Mouse (Mus musculus) olfactory bulb, adult 2 months (tissue): ENCODE measurements around the gene Rasl10a. TPM values are rescaled to one million over a fixed set of nuclear protein-coding genes. Genes with fewer than 3 reads are reported as not detected.

Source experiments
- H3K27ac ChIP-seq: fragments of 200-500 bp; 2 replicates; pipeline ENCODE4 v1.5.1; 2012; ENCODE audit warnings: low read depth, low read length; ENCODE audit not compliant: insufficient read depth
- H3K4me1 ChIP-seq: fragments of 200-500 bp; 2 replicates; pipeline ENCODE4 v1.6.1; 2012; ENCODE audit warnings: low read length; ENCODE audit not compliant: control insufficient read depth, insufficient read depth
- H3K4me3 ChIP-seq: fragments of 200-500 bp; 2 replicates; pipeline ENCODE4 v1.5.1; 2012; ENCODE audit warnings: mild to moderate bottlenecking, low read depth, low read length, moderate library complexity; ENCODE audit not compliant: insufficient read depth
- CTCF ChIP-seq: fragments of 200-500 bp; IDR thresholded peaks from 2 replicates; pipeline ENCODE4 v1.5.1; 2012; ENCODE audit warnings: low read depth, mild to moderate bottlenecking, low read length, moderate library complexity; ENCODE audit not compliant: insufficient read depth
- POLR2A ChIP-seq: fragments of 200-500 bp; IDR thresholded peaks from 2 replicates; pipeline ENCODE4 v1.6.1; 2012; ENCODE audit warnings: mild to moderate bottlenecking, low read depth, low read length, moderate library complexity; ENCODE audit not compliant: insufficient read depth
- WGBS: fragments of 180-500 bp; shearing (Covaris S2); methylation state at CpG from one replicate; pipeline ENCODE4 v1.1.7; 2018; 5-methylcytosine and 5-hydroxymethylcytosine counted together
- polyA plus RNA-seq: library from polyadenylated mRNA; stranded (reverse); fragments of >200 nt; gene quantifications from 2 replicates; pipeline ENCODE4 v1.2.4, GENCODE M21; 2012; ENCODE audit warnings: low replicate concordance; ENCODE audit not compliant: missing spikeins, insufficient read depth, insufficient read length

Gene Rasl10a
- not detected in 2 replicates for polyA plus RNA-seq

- no peak within 1 kb of the TSS for H3K27ac ChIP-seq
Observed at GRCm38 (mm10) chr11:5057856-5058641, at the start of gene Rasl10a. Gene Rasl10a (plus strand): TSS chr11:5058128.

GRCm38 (mm10) chr11:5008867-5009266, 49.1 kb upstream of the Rasl10a start:
- TF ChIP-seq CTCF (no peak), POLR2A (no peak)
- no peak overlapping the region for H3K4me3 ChIP-seq
- H3K4me1 ChIP-seq = peaks cover 4% of the 10 kb centered on the region; the same call in 1 of the 2 replicates
- 67% methylated on average over 3 of the region's 3 CpGs for WGBS
- no peak overlapping the region for H3K27ac ChIP-seq

More at GRCm38 (mm10) chr11:5057856-5058641, at the start of gene Rasl10a:
- TF ChIP-seq CTCF (no peak), POLR2A (no peak)
- 2% methylated on average over 77 of the region's 77 CpGs for WGBS
- peaks cover 64% of the 10 kb centered on the region for H3K4me1 ChIP-seq
- H3K4me3 ChIP-seq = peak within 1 kb of the TSS; percentile 55

- Histone ChIP-seq H3K4me1 (peaks cover 4% of the 10 kb centered on the region; the same call in 1 of the 2 replicates), H3K4me3 (no peak overlapping the region), H3K27ac (peak overlapping the region; percentile 69; the same call in 1 of the 2 replicates)
- WGBS = 45% methylated on average over 3 of the region's 3 CpGs
- no peak for TF ChIP-seq CTCF
- no peak for TF ChIP-seq POLR2A
Observed at GRCm38 (mm10) chr11:5009354-5010074, 48.4 kb upstream of the Rasl10a start.

GRCm38 (mm10) chr11:5010205-5010604, 47.7 kb upstream of the Rasl10a start:
- Histone ChIP-seq H3K4me1 (peaks cover 4% of the 10 kb centered on the region; the same call in 1 of the 2 replicates), H3K4me3 (no peak overlapping the region), H3K27ac (no peak overlapping the region)
- 84% methylated on average over 1 of the region's 1 CpGs for WGBS
- no peak for TF ChIP-seq POLR2A
- TF ChIP-seq CTCF = no peak

- Histone ChIP-seq H3K4me3 (no peak overlapping the region), H3K4me1 (0 out of 2 replicates have a peak, but pooled peaks cover 2% of the 10 kb centered on the region), H3K27ac (no peak overlapping the region)
- TF ChIP-seq POLR2A (no peak), CTCF (no peak)
- 76% methylated on average over 1 of the region's 1 CpGs for WGBS
Observed at GRCm38 (mm10) chr11:5011480-5011879, 46.4 kb upstream of the Rasl10a start.

DNA sequence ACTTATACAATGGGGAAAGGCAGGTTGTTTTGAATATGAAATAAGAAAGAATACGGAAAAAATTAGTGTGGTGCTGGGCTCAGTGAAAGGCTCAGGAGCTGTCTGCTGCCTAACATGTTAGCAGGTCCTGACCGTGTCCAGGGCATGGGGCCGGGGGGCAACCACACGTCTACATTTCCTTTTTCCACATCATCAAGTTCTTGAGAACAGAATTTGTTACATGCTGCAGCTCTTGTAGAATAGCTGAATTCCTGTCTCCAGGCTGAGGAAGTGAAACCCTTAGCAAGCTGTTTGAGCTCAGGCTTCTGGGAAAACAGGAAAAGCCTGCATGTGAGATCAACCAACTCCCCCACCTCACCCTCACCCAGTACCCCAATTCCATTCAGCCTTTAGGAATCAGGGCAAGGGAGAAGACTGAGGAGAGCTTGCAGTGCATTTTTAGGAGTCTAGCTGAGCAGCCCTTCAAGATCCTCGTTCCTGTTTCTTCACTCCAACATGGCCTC, 45.7 kb upstream of the Rasl10a start:
- H3K4me1 ChIP-seq = 0 out of 2 replicates have a peak, but pooled peaks cover 2% of the 10 kb centered on the region
- no peak overlapping the region for H3K27ac ChIP-seq
- no peak overlapping the region for H3K4me3 ChIP-seq
- TF ChIP-seq CTCF (no peak), POLR2A (no peak)
- WGBS = 69% methylated on average over 5 of the region's 5 CpGs

DNA sequence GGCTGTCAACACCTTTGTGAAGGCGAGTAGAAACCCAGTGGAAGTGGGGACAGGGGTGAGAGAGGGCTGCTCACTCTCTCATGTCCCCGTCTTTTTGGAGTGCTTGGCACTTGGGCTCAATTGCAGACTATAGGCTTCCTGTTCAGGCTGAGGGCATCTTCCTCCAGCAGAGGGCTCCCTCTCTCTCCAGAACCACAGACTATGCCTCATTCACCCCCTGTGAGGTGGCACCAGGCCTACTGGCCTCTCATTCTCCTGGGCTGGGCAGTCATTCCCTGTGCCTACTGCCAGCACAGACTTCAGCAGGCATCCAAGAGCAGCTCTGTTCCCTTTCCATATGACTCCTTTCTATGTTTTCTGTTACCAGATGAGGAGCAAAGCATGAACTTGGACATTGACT, 42.2 kb upstream of the Rasl10a start:
- peak; percentile 64 for TF ChIP-seq CTCF
- no peak for TF ChIP-seq POLR2A
- Histone ChIP-seq H3K4me1 (no peaks in the 10 kb centered on the region), H3K4me3 (no peak overlapping the region), H3K27ac (no peak overlapping the region)
- 33% methylated on average over 2 of the region's 2 CpGs for WGBS

DNA sequence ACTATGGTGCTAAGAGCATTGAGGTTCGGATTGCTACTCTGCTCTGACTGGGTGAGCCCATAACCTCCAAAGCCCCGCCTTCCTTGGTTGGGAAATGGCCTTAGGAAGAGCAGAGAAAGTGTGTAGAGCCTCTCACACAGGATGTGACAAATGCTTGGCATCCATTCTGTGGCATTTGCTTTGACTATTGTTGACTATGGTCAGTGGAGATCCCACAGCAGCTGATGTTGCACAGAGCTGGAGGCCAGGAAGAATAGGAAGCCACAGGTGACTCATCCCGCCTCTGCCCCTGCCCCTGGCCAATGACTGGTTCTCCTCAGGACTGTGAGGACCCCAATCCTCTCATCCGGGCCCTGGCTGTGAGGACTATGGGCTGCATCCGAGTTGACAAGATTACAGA, 41.6 kb upstream of the Rasl10a start:
- WGBS = 89% methylated on average over 5 of the region's 5 CpGs
- TF ChIP-seq POLR2A (no peak), CTCF (no peak)
- H3K4me1 ChIP-seq = no peaks in the 10 kb centered on the region
- no peak overlapping the region for H3K27ac ChIP-seq
- H3K4me3 ChIP-seq = no peak overlapping the region
